Mouse (Mus musculus) cortical plate, adult 2 months (tissue): ENCODE data around the gene Samd4.

Experiments used
- CTCF ChIP-seq: fragments of 200-500 bp; IDR thresholded peaks from 2 replicates; pipeline ENCODE4 v1.5.1; 2011; ENCODE audit warnings: mild to moderate bottlenecking, control low read depth, low read length; ENCODE audit not compliant: insufficient read depth; ENCODE audit errors: extremely low read depth
- POLR2A ChIP-seq: fragments of 200-500 bp; IDR thresholded peaks from 2 replicates; pipeline ENCODE4 v1.6.1; 2011; ENCODE audit warnings: mild to moderate bottlenecking, low read length, control low read depth; ENCODE audit not compliant: insufficient read depth; ENCODE audit errors: extremely low read depth

- TF ChIP-seq CTCF (no peak), POLR2A (no peak)
Measured at GRCm38 (mm10) chr14:47076956-47077575, 194.4 kb downstream of the Samd4 start.
